Mouse (Mus musculus) right cerebral cortex, adult 18-20 months (tissue): ENCODE results near the gene Kpna6.
"Not testable (repeated sequence)": the region's sequence is repeated elsewhere in the genome, so short reads cannot be mapped to it uniquely, and the experiment has no call there.

Source experiments
- DNase-seq: peaks from one replicate; pipeline ENCODE4 v3.0.0; 2022; ENCODE audit warnings: mixed read lengths

The Kpna6 gene

GRCm38 (mm10) chr4:129672083-129672877, at the start of gene Kpna6:
TSS of gene Kpna6 (minus strand) at chr4:129672767.
- DNase-seq, result peak; percentile 94

GRCm38 (mm10) chr4:129716310-129716709, 43.7 kb upstream of the Kpna6 start:
- peak; percentile 50 for DNase-seq

GRCm38 (mm10) chr4:129709486-129710129, 37.0 kb upstream of the Kpna6 start:
- no peak for DNase-seq

- no peak for DNase-seq
Observed at GRCm38 (mm10) chr4:129706750-129707149, 34.2 kb upstream of the Kpna6 start.

GRCm38 (mm10) chr4:129702454-129702853, 29.9 kb upstream of the Kpna6 start:
- DNase-seq, result peak; percentile 90

- DNase-seq, result peak; percentile 88
Observed at GRCm38 (mm10) chr4:129701503-129702377, 29.2 kb upstream of the Kpna6 start.

- not testable (repeated sequence) for DNase-seq
Observed at GRCm38 (mm10) chr4:129700661-129701060, 28.1 kb upstream of the Kpna6 start.

- no peak for DNase-seq
Observed at GRCm38 (mm10) chr4:129700216-129700615, 27.6 kb upstream of the Kpna6 start.

GRCm38 (mm10) chr4:129697191-129697590, 24.6 kb upstream of the Kpna6 start:
- no peak for DNase-seq

- peak; percentile 94 for DNase-seq
Observed at GRCm38 (mm10) chr4:129696158-129696985, 23.8 kb upstream of the Kpna6 start, which contains the start of gene Tmem39b. TSS of gene Tmem39b (minus strand) at chr4:129696838.

- DNase-seq, result no peak
Observed at GRCm38 (mm10) chr4:129695815-129696157, 23.2 kb upstream of the Kpna6 start.

GRCm38 (mm10) chr4:129684531-129684930, 12.0 kb upstream of the Kpna6 start:
- no peak for DNase-seq

- no peak for DNase-seq
Observed at GRCm38 (mm10) chr4:129683901-129684493, 11.4 kb upstream of the Kpna6 start.

GRCm38 (mm10) chr4:129681837-129682236, 9.3 kb upstream of the Kpna6 start:
- DNase-seq, result no peak

- DNase-seq, result no peak
Observed at GRCm38 (mm10) chr4:129672878-129673449, 397 bp upstream of the Kpna6 start.

GRCm38 (mm10) chr4:129671491-129672082, 980 bp downstream of the Kpna6 start:
- DNase-seq, result peak; percentile 28

- no peak for DNase-seq
Observed at GRCm38 (mm10) chr4:129662255-129662813, 10.2 kb downstream of the Kpna6 start.

- DNase-seq, result no peak
Observed at GRCm38 (mm10) chr4:129661584-129661983, 11.0 kb downstream of the Kpna6 start.

- peak; percentile 51 for DNase-seq
Observed at GRCm38 (mm10) chr4:129654770-129655169, 17.8 kb downstream of the Kpna6 start.

- no peak for DNase-seq
Observed at GRCm38 (mm10) chr4:129650359-129650758, 22.2 kb downstream of the Kpna6 start.

GRCm38 (mm10) chr4:129648656-129649055, 23.9 kb downstream of the Kpna6 start:
- no peak for DNase-seq
